Comparison of ENCODE assay signal across 19 mouse cellular contexts in the genomic region with DNA sequence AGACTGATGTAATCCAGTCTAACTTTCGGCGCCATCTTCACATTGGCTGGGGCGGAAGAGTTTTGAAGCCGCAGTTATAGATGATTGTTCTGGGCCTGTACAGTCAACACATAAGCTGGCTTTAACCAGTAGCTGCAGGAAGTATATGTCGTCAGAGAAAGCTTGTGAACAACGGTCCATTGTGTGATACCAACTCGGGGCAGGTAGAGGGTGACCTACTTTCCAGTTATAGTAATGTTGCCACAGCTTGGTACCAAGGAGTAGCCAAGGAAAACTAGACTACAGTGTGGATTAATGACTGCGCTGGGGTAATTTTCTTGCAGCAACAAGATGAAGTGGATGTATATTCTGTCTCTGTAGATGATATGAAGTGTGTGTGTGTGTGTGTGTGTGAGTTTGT.
"Had no signal": no experiment of that assay in that cellular context is flagged by ENCODE, and none has a peak within 500 bp of the region (broad histone marks: within the 10 kb centered on the region; RNA-seq: fewer than 3 reads in every experiment).

No protein-coding gene starts in this region.

- H3K9ac ChIP-seq: limb, embryonic 13.5 days; liver, embryonic 12.5 days; liver, embryonic 15.5 days; lung, embryonic 15.5 days; midbrain, embryonic 13.5 days; neural tube, embryonic 12.5 days; neural tube, embryonic 15.5 days had no signal

- H3K4me3 ChIP-seq: layer of hippocampus, adult 2 months; limb, embryonic 10.5 days; limb, embryonic 13.5 days; liver, embryonic 12.5 days; liver, embryonic 15.5 days; lung, embryonic 15.5 days; midbrain, embryonic 13.5 days; neural tube, embryonic 12.5 days; neural tube, embryonic 15.5 days had no signal

- H3K4me2 ChIP-seq: liver, embryonic 12.5 days; liver, embryonic 15.5 days; lung, embryonic 15.5 days; midbrain, embryonic 13.5 days; neural tube, embryonic 12.5 days had no signal

- H3K27ac ChIP-seq: layer of hippocampus, adult 2 months; limb, embryonic 10.5 days; limb, embryonic 13.5 days; liver, embryonic 12.5 days; liver, embryonic 15.5 days; lung, embryonic 15.5 days; macrophage; midbrain, embryonic 13.5 days; neural tube, embryonic 12.5 days; neural tube, embryonic 15.5 days had no signal

- DNase-seq: kidney, adult 11 months; kidney, adult 9 months; kidney, postnatal 25 days; layer of hippocampus, adult 9-11 months; liver; lung, adult 18-20 months; lung, postnatal 14 days; thymus, postnatal 25 days had no signal

- H3K36me3 ChIP-seq: limb, embryonic 10.5 days; limb, embryonic 13.5 days; liver, embryonic 12.5 days; liver, embryonic 15.5 days; lung, embryonic 15.5 days; midbrain, embryonic 13.5 days; neural tube, embryonic 12.5 days; neural tube, embryonic 15.5 days had no signal

- H3K9me3 ChIP-seq: limb, embryonic 10.5 days; limb, embryonic 13.5 days; liver, embryonic 12.5 days; liver, embryonic 15.5 days; lung, embryonic 15.5 days; midbrain, embryonic 13.5 days; neural tube, embryonic 12.5 days; neural tube, embryonic 15.5 days had no signal

- ATAC-seq: inflammation-experienced regulatory T-cells, adult 6 months; liver, embryonic 12.5 days; midbrain, embryonic 13.5 days had no signal
